Mouse (Mus musculus) intestine, postnatal 0 days (tissue): ENCODE measurements at regions not wholly inside any gene's neighbourhood (a gene's known extent, or its start where the extent isn't known, plus 50 kb on each side); places are given as distances from the start of the nearest gene placed in this dataset.
A peak's percentile ranks its signal among the peaks of the same experiment; 100 is the strongest.

Source experiments
- ATAC-seq: fragments of 200-750 bp; cut with Nextera tagmentation; 2 replicates; pipeline ENCODE4 v1.8.0; 2017; ENCODE audit warnings: mild to moderate bottlenecking, moderate TSS enrichment, moderate library complexity
- H3K27ac ChIP-seq: fragments of 300-500 bp; sonication (generic); 2 replicates; pipeline ENCODE4 v1.5.1; 2014; ENCODE audit warnings: mild to moderate bottlenecking, low read depth, low read length, moderate library complexity
- H3K27me3 ChIP-seq: fragments of 300-500 bp; sonication (generic); replicated peaks from 2 replicates; pipeline ENCODE4 v1.6.1; 2014; ENCODE audit warnings: low read length, mixed read lengths; ENCODE audit not compliant: control insufficient read depth, insufficient read depth
- H3K36me3 ChIP-seq: fragments of 300-500 bp; sonication (generic); 2 replicates; pipeline ENCODE4 v1.6.1; 2014; ENCODE audit warnings: mild to moderate bottlenecking, moderate library complexity; ENCODE audit not compliant: control insufficient read depth, insufficient read depth
- H3K4me1 ChIP-seq: fragments of 300-500 bp; sonication (generic); replicated peaks from 2 replicates; pipeline ENCODE4 v1.6.1; 2014; ENCODE audit warnings: antibody characterized with exemption, low read length, mixed read lengths; ENCODE audit not compliant: control insufficient read depth, insufficient read depth
- H3K4me2 ChIP-seq: fragments of 300-500 bp; sonication (generic); replicated peaks from 2 replicates; pipeline ENCODE4 v1.6.1; 2014; ENCODE audit warnings: low read depth, mild to moderate bottlenecking, moderate library complexity
- H3K4me3 ChIP-seq: fragments of 300-500 bp; sonication (generic); 2 replicates; pipeline ENCODE4 v1.5.1; 2014; ENCODE audit warnings: low read depth, low read length
- H3K9ac ChIP-seq: fragments of 300-500 bp; sonication (generic); 2 replicates; pipeline ENCODE4 v1.6.1; 2014; ENCODE audit warnings: mild to moderate bottlenecking, low read depth, low read length
- H3K9me3 ChIP-seq: fragments of 300-500 bp; sonication (generic); 2 replicates; pipeline ENCODE4 v1.6.1; 2016; ENCODE audit warnings: mixed run types; ENCODE audit not compliant: control insufficient read depth
- CTCF ChIP-seq: sonication (generic); IDR thresholded peaks from 2 replicates; pipeline ENCODE4 v1.5.1; 2016; ENCODE audit warnings: low read depth, mild to moderate bottlenecking, control low read depth, antibody characterized with exemption, moderate library complexity
- WGBS: fragments of 180-500 bp; shearing (Covaris S2); extraction: QIAGEN DNeasy Blood & Tissue Kit; methylation state at CpG from one replicate; pipeline ENCODE4 v1.1.7; 2014; 5-methylcytosine and 5-hydroxymethylcytosine counted together

GRCm38 (mm10) chr9:116253546-116253945, 78.4 kb upstream of the Tgfbr2 start:
- no peaks in the 10 kb centered on the region for H3K27me3 ChIP-seq
- no peak overlapping the region for H3K4me2 ChIP-seq
- peak; percentile 21; the same call in 1 of the 2 replicates for TF ChIP-seq CTCF
- WGBS, result 56% methylated on average over 15 of the region's 15 CpGs
- no peaks in the 10 kb centered on the region for H3K4me1 ChIP-seq
- no peaks in the 10 kb centered on the region for H3K9me3 ChIP-seq
- no peak for ATAC-seq
- no peak overlapping the region for H3K27ac ChIP-seq
- H3K9ac ChIP-seq, result no peak overlapping the region
- H3K4me3 ChIP-seq, result no peak overlapping the region
- H3K36me3 ChIP-seq, result no peaks in the 10 kb centered on the region

- no peak overlapping the region for H3K4me3 ChIP-seq
- 78% methylated on average over 8 of the region's 8 CpGs for WGBS
- no peak overlapping the region for H3K27ac ChIP-seq
Measured at GRCm38 (mm10) chr9:116252788-116253187, 77.6 kb upstream of the Tgfbr2 start.

GRCm38 (mm10) chr9:116249791-116250190, 74.6 kb upstream of the Tgfbr2 start:
- Histone ChIP-seq H3K36me3 (no peaks in the 10 kb centered on the region), H3K4me1 (no peaks in the 10 kb centered on the region), H3K4me2 (no peak overlapping the region), H3K9ac (no peak overlapping the region), H3K4me3 (no peak overlapping the region), H3K27me3 (no peaks in the 10 kb centered on the region), H3K27ac (no peak overlapping the region), H3K9me3 (no peaks in the 10 kb centered on the region)
- ATAC-seq, result no peak
- TF ChIP-seq CTCF, result no peak
- WGBS, result 83% methylated on average over 2 of the region's 2 CpGs

More at GRCm38 (mm10) chr9:116252788-116253187, 77.6 kb upstream of the Tgfbr2 start:
- Histone ChIP-seq H3K27me3 (no peaks in the 10 kb centered on the region), H3K9ac (no peak overlapping the region), H3K4me2 (no peak overlapping the region), H3K36me3 (no peaks in the 10 kb centered on the region), H3K9me3 (no peaks in the 10 kb centered on the region), H3K4me1 (no peaks in the 10 kb centered on the region)
- TF ChIP-seq CTCF, result no peak
- no peak for ATAC-seq

GRCm38 (mm10) chr9:116245136-116245535, 70.0 kb upstream of the Tgfbr2 start:
- Histone ChIP-seq H3K36me3 (no peaks in the 10 kb centered on the region), H3K4me3 (no peak overlapping the region), H3K27ac (no peak overlapping the region), H3K4me1 (no peaks in the 10 kb centered on the region), H3K4me2 (no peak overlapping the region), H3K9me3 (no peaks in the 10 kb centered on the region), H3K27me3 (no peaks in the 10 kb centered on the region), H3K9ac (no peak overlapping the region)
- 55% methylated on average over 5 of the region's 5 CpGs for WGBS
- no peak for TF ChIP-seq CTCF
- ATAC-seq, result peak; percentile 33; the same call in 1 of the 2 replicates

GRCm38 (mm10) chr9:116244619-116244899, 69.4 kb upstream of the Tgfbr2 start:
- WGBS, result 83% methylated on average over 1 of the region's 1 CpGs
- Histone ChIP-seq H3K27ac (no peak overlapping the region), H3K36me3 (no peaks in the 10 kb centered on the region), H3K9ac (no peak overlapping the region), H3K4me3 (no peak overlapping the region), H3K4me1 (no peaks in the 10 kb centered on the region), H3K27me3 (no peaks in the 10 kb centered on the region), H3K9me3 (no peaks in the 10 kb centered on the region), H3K4me2 (no peak overlapping the region)
- no peak for TF ChIP-seq CTCF
- no peak for ATAC-seq

- WGBS, result 83% methylated on average over 8 of the region's 8 CpGs
- H3K4me3 ChIP-seq, result no peak overlapping the region
- no peaks in the 10 kb centered on the region for H3K27me3 ChIP-seq
- TF ChIP-seq CTCF, result no peak
- no peaks in the 10 kb centered on the region for H3K36me3 ChIP-seq
- ATAC-seq, result no peak
- no peak overlapping the region for H3K4me2 ChIP-seq
- no peaks in the 10 kb centered on the region for H3K4me1 ChIP-seq
- no peak overlapping the region for H3K27ac ChIP-seq
- no peak overlapping the region for H3K9ac ChIP-seq
- H3K9me3 ChIP-seq, result no peaks in the 10 kb centered on the region
Measured at GRCm38 (mm10) chr9:116243775-116244618, 68.8 kb upstream of the Tgfbr2 start.
